Mouse (Mus musculus) urinary bladder, postnatal 14 days (tissue): Measurements from ENCODE around the gene Slc37a3.
"Not testable (repeated sequence)": the region's sequence is repeated elsewhere in the genome, so short reads cannot be mapped to it uniquely, and the experiment has no call there.

Experiments
- DNase-seq: peaks from one replicate; pipeline ENCODE4 v3.0.0; 2021; ENCODE audit warnings: low spot score

The Slc37a3 gene

DNA sequence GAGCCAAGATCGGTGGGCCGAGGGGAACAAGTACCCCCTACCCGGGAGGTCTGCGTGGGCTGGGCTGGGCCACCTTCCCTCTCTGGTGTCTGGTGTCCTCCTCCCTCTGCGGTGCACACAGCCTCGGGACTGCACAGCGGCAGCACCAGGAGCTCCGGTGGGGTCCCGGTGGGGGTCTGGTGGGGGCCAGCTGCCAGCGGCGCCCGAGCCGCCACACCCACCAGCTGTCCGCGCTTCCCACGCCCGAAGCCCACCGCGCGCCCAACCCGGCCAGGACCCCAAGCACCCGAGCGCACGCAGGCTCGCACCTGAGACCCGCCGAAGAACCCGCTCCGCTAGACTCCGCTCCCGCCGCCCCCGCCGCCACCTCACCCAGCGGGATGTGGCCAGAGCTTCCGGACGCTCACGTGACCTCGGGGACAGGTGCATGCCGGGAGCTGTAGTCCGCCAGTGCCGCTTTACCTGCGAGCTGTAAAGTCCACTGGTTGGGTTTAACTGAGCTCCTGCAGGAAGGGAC, at the start of gene Slc37a3:
Gene Slc37a3 (minus strand): TSS at position 365 of the 517 bp plus-strand sequence.
- DNase-seq = peak; percentile 91

DNA sequence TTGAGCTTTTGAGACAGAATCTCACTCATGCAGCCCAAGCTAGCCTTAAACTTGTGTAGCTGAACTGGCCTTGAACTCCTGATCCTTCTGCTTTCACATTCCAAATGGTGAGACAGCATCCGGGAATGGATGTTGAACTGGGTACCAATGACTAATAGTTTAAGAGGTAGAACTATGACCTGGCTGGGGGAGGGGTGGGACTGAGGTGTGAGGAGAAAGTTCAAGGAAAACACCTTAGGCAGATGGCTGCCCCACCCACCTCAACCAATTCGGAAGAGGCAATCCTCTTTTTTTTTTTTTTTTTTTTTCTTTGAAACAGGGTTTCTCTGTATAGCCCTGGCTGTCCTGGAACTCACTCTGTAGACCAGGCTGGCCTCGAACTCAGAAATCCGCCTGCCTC, 49.2 kb upstream of the Slc37a3 start:
- DNase-seq = no peak

DNA sequence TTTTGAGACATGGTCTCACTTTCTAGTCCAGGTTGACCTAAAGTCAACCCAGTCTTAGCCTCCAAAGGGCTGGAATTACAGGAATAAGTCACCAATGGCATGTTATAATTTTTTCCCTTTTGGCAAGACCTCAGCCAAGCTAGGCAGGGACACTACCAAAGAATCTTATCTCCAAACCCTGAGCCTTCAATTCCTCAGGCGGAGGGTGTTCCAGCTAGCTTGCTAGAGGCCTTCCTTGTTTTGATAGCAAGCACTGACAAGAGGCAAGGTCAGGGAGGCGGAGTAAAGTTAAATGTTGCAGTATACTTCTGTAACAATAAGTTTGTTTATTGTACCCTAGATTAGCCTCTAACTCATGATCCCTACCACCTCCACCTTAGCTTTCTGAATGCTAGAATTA, 47.7 kb upstream of the Slc37a3 start:
- DNase-seq = no peak

- no peak for DNase-seq
Observed at GRCm38 (mm10) chr6:39423686-39424085, 46.2 kb upstream of the Slc37a3 start.

DNA sequence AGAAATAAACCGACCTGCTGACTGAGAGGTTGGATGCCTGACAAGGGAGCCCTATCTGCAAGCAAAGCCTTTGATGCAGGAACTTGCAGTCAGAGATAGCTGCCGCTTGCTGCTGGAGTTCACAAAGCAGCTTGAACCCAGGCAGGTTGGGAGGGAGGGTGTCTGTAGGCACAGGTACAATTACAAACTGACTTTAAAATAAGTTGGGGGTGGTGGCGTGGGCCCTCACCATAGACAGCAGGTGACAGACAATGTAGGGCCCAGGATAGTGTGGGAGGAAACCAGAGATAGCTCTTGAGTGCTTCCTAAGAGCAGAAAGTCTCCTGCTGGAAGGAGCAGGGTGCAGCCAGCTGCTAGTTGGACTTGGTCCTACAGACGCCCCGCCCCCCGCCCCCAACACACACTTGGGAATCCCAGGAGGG, 45.7 kb upstream of the Slc37a3 start:
- no peak for DNase-seq

DNA sequence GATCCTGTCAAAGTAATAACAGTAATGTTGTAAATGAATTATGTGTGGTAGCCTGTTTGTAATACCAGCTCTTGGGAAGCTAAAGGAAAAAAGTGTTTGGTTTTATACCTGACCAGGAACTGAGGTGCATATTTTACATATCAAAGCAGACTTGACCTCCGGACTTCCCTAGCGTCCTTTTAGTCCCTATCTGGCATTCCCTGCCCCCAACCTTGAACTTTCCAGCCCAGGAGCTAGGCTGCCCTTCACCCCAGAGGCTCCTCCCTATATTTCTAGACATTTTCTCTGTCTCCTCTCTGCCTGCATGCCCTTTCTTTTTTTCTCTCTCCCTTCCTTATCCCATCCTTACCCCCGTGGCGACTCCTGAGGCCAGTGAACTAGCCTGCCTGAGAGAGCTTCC, 43.4 kb upstream of the Slc37a3 start:
- DNase-seq = no peak

- peak; percentile 74 for DNase-seq
Observed at GRCm38 (mm10) chr6:39419851-39420721, 42.6 kb upstream of the Slc37a3 start, which contains the start of gene Mkrn1. Gene Mkrn1 (minus strand): TSS chr6:39420462.

GRCm38 (mm10) chr6:39419386-39419850, 41.9 kb upstream of the Slc37a3 start:
- DNase-seq = no peak

DNA sequence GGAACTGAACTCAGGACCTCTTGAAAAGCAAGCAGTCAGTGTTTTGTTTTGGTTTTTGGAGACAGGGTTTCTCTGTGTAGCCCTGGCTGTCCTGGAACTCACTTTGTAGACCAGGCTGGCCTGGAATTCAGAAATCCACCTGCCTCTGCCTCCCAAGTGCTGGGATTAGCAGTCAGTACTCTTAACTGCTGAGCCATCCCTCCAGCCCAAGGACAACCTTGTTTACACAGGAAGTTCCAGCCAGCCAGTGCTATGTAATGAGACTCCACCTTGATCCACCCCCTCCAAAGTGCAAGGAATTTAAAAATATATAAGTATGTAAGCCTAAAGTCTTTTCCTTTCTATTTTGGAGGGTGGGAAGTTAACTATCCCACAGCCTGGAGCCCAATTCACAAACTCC, 39.2 kb upstream of the Slc37a3 start:
- not testable (repeated sequence) for DNase-seq

DNA sequence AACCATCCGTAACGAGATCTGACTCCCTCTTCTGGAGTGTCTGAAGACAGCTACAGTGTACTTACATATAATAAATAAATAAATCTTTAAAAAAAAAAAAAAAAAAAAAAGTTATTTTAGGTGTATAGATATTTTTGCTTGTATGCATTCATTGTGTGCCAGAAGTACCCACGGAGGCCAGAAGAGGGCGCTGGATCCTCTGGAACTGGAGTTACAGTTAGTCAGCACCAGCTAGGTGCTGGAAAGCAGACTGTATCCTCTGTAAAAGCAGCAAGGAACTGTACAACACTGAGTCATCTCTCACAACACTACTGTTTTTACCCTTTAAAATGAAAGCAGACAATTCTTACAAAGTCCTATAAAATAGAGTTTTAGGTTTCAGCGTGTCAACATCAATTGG, 38.3 kb upstream of the Slc37a3 start:
- peak; percentile 73 for DNase-seq

GRCm38 (mm10) chr6:39414106-39414505, 36.6 kb upstream of the Slc37a3 start:
- no peak for DNase-seq

DNA sequence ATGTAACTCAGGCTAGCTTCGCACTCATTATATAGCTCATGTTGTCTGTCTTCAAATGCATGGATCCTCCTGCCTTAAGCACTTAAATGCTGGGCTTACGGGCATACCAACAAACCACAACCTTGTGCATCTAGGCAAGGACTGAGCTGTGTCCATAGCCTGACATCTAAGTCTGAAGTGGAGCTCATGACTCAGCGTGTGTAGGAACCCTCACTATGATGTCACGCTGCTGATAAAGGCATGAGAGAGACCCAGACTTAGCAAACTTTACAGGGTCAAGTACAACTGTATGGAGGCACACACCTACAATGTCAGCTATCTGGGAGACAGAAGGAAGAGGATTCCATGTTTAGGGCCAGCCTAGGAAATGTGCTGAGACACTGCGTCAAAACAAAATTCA, 29.0 kb upstream of the Slc37a3 start:
- no peak for DNase-seq

GRCm38 (mm10) chr6:39403136-39403535, 25.7 kb upstream of the Slc37a3 start:
- DNase-seq = no peak

DNA sequence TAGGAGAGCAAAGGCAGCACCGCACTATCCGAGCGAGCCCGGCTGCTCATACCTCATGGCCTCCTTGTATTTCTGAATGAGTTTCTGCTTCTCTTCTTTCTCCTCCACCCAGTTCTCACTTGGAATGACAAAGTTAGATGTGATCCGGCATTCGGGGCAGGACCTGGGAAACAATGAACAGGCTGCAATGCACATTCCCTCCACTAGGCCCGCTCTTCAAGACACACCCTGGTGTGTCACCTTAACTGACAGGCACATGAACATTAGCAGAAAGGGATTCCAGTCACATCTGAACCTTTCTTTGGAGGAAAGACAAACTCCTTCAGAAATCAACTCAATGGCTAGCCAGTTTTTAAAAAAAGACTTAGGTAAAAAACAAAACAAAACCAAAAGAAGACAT, 22.9 kb upstream of the Slc37a3 start:
- peak; percentile 45 for DNase-seq

DNA sequence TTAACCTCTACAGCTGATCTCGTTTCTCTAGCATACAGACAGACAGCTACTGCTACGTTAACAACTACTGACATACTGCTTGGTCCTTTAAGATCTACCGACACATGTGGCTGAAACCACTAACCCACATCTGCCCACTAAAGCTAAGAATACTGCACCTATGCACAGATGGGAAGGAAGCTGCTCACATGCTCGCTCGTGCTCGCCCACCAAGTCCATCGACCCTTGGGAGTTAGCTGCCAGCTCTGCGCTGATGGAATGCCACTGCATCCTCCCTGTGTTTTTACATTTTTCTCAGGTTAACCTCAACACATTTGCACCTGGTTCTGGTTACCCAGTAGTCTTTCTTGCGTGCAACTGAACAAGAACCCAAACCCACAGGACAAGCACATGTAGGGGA, 20.9 kb upstream of the Slc37a3 start:
- no peak for DNase-seq

DNA sequence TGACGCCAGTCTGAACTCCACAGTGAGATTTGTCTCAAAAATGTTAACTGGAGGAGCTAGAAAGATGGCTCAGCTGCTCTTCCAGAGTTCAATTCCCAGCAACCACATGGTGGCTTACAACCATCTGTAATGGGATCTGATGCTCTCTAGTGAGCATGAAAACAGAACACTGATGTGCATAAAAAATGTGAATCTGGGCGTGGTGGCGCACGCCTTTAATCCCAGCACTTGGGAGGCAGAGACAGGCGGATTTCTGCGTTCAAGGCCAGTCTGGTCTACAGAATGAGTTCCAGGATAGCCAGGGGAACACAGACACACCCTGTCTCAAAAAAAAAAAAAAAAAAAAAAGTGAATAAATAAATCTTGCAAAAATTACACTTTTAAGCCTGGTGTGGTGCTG, 19.6 kb upstream of the Slc37a3 start:
- DNase-seq = no peak

DNA sequence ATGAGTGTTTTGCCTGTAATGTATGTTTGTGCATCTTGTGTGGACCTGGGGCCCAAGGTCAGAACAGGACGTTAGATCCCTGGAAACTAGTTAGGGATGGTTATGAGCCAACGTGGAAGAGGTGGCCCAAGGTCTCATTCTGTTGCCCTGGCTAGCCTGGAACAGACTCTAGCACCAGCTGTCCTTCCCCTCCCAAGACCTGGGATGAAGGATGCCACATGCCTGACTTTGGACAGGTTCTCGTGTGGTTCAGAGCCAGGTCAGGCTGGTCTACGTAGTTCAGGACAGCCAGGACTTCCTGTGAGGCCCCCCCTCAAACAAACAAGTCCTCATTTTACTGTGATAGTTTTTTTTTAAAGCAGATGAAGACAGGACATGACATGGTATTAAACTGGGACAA, 18.4 kb upstream of the Slc37a3 start:
- no peak for DNase-seq

DNA sequence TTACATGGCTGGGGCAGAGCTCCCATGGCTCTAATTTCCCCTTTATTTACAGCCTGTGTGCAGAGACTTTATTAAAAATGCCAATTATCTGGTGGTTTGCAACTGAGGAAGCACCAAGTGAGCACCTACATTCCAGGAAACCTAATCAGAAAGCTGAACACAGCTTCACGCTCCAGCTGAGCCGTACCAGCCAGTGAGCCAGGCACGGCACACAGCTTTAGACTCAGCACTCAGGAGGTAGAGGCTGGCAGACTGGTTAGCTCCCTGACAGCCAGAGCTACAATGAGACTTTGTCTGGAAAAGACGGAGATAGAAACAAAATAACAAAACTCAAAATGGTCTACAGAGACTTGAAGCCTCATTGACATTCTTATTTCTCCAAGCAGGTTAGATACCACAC, 18.0 kb upstream of the Slc37a3 start:
- no peak for DNase-seq

GRCm38 (mm10) chr6:39389988-39390387, 12.5 kb upstream of the Slc37a3 start:
- DNase-seq = no peak

GRCm38 (mm10) chr6:39381125-39381880, 3.8 kb upstream of the Slc37a3 start, which contains the start of gene Rab19:
Gene Rab19 (plus strand): TSS chr6:39381175.
- peak; percentile 46 for DNase-seq

DNA sequence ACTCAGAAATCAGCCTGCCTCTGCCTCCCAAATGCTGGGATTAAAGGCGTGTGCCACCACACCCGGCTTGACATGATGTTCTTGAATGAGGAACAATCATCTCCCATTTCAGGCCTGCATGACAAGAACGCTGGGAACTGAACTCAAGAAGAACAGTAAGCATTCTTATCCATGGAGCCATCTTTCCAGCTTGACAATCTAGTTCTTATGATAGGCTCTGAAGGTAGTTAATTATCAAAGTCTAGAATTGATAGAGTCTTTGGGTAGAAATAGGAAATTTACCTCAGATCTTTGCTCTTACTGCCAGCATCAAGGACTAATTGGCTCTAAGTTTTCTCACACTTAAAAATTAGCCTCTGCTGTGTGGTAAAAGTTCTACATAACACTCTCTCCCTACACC, 2.8 kb upstream of the Slc37a3 start:
- DNase-seq = no peak

DNA sequence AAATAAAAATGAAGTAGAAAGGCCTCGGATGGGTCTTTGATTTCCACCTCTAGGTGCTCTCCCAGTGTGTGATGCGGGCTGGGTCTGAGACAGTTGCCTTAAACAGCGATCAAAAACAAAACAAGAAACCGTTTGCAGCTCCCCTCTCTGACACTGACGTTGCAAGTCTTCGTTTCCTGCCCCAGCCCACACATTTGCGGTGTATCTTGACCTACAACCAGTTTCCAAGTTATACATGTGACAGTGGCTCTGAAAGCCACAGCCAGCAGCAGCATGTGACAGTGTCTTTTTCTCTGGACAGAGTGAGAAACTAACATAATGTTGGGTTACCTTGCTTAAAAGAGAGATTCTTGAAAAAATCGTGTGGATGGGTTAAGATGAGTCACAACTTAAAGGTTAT, 2.3 kb upstream of the Slc37a3 start:
- DNase-seq = no peak

DNA sequence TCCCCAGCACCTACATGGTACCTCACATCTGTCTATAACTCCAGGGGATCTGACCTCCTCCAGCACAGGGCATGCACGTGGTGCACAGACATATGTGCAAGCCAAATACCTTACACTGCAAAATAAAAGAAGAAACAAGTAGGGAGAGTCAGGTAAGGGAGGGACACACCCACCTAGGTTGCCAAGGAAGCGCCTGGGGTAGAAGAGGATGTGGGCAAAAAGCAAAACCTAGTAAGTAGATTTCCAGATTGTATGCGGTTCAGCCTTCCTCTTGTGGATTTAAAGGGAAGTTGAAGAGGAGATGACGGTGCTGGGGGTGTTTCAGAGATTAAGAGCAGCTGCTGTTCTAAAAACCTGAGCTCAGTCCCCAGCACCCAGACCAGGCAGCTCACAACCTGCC, 1.7 kb upstream of the Slc37a3 start:
- DNase-seq = no peak
